Mouse (Mus musculus) heart, adult 10 weeks (tissue): ENCODE measurements around the gene Hapln2. TPM values are rescaled to one million over a fixed set of nuclear protein-coding genes. Genes with fewer than 3 reads are reported as not detected.

Source experiments
- polyA plus RNA-seq: library from polyadenylated mRNA; stranded (reverse); fragments of 350-450 nt; fragmentation: Illumina TruSeq; extraction: RNeasy Lipid Tissue Mini Kit (QIAGEN cat#74804); gene quantifications from one replicate; pipeline ENCODE4 v1.2.3, GENCODE M21; 2014; ENCODE audit warnings: low read depth, low replicate concordance

The Hapln2 gene
- not detected for polyA plus RNA-seq

GRCm38 (mm10) chr3:88027434-88028186 is at the start of gene Hapln2:
Gene Hapln2 (minus strand): TSS chr3:88027583.

GRCm38 (mm10) chr3:88057902-88058696 is 30.7 kb upstream of the Hapln2 start, which contains the start of gene Naxe:
Gene Naxe (minus strand): TSS chr3:88058495.

GRCm38 (mm10) chr3:88042661-88043421 is 15.5 kb upstream of the Hapln2 start, which contains the start of gene Gpatch4:
Gene Gpatch4 (plus strand): TSS chr3:88043108.

GRCm38 (mm10) chr3:88000181-88000580 is 27.2 kb downstream of the Hapln2 start, which contains the start of gene Bcan:
Gene Bcan (minus strand): TSS chr3:88000230.

Other genes starting within 250 kb of the Hapln2 start
- gene Ntrk1, start 232.4 kb downstream of the Hapln2 start, polyA plus RNA-seq: 0.16 TPM
- gene Insrr, start 230.6 kb downstream of the Hapln2 start, polyA plus RNA-seq: not detected
- 18.5 TPM for gene Pear1, start 203.3 kb downstream of the Hapln2 start, polyA plus RNA-seq
- gene Sh2d2a, start 180.8 kb downstream of the Hapln2 start, polyA plus RNA-seq: 0.18 TPM
- 34.4 TPM for gene Prcc, start 142.0 kb downstream of the Hapln2 start, polyA plus RNA-seq
- gene Hdgf, start 121.3 kb downstream of the Hapln2 start, polyA plus RNA-seq: 135 TPM
- 110 TPM for gene Mrpl24, start 108.1 kb downstream of the Hapln2 start, polyA plus RNA-seq
- 11.3 TPM for gene Isg20l2, start 97.3 kb downstream of the Hapln2 start, polyA plus RNA-seq
- gene Rrnad1, start 96.9 kb downstream of the Hapln2 start, polyA plus RNA-seq: 18.8 TPM
- gene Crabp2, start 78.9 kb downstream of the Hapln2 start, polyA plus RNA-seq: not detected
- 19.9 TPM for gene Nes, start 56.5 kb downstream of the Hapln2 start, polyA plus RNA-seq
- gene Bcan, start 27.4 kb downstream of the Hapln2 start, polyA plus RNA-seq: not detected
- 19.7 TPM for gene Gpatch4, start 15.5 kb upstream of the Hapln2 start, polyA plus RNA-seq
- 88.9 TPM for gene Naxe, start 30.9 kb upstream of the Hapln2 start, polyA plus RNA-seq
- gene Ttc24, start 50.7 kb upstream of the Hapln2 start, polyA plus RNA-seq: not detected
- 0.34 TPM for gene Iqgap3, start 54.4 kb upstream of the Hapln2 start, polyA plus RNA-seq
- gene Mef2d, start 114.8 kb upstream of the Hapln2 start, polyA plus RNA-seq: 107 TPM
- not detected for gene Rhbg, start 227.1 kb upstream of the Hapln2 start, polyA plus RNA-seq